Mouse (Mus musculus) heart, embryonic 14.5 days (tissue): ENCODE results near the gene Terb2. TPM values are rescaled to one million over a fixed set of nuclear protein-coding genes. Genes with fewer than 3 reads are reported as not detected.

Source experiments
- ATAC-seq: fragments of 200-750 bp; cut with Nextera tagmentation; 2 replicates; pipeline ENCODE4 v1.8.0; 2017; ENCODE audit warnings: low read depth, moderate TSS enrichment; ENCODE audit not compliant: insufficient number of reproducible peaks, insufficient read depth, low FRiP score
- H3K27ac ChIP-seq, 2 experiments: fragments of 200-500 bp in 1 of 2; fragments of 300-500 bp in 1 of 2; sonication (generic) in 1 of 2; replicated peaks in 1 of 2; 2 replicates each; pipeline ENCODE4 v1.5.1; 2012 to 2014; ENCODE audit warnings: low read depth in 2 of 2, low read length in 2 of 2, control low read depth in 1 of 2, mild to moderate bottlenecking in 1 of 2, mixed read lengths in 1 of 2; ENCODE audit not compliant: control insufficient read depth in 1 of 2, insufficient read depth in 1 of 2
- H3K27me3 ChIP-seq: fragments of 300-500 bp; sonication (generic); 2 replicates; pipeline ENCODE4 v1.6.1; 2014; ENCODE audit warnings: mild to moderate bottlenecking, low read length, control low read depth; ENCODE audit not compliant: control insufficient read depth, insufficient read depth
- H3K36me3 ChIP-seq: fragments of 300-500 bp; sonication (generic); 2 replicates; pipeline ENCODE4 v1.6.1; 2014; ENCODE audit warnings: mild to moderate bottlenecking, control low read depth, low read length, mixed read lengths; ENCODE audit not compliant: control insufficient read depth, insufficient read depth
- H3K4me1 ChIP-seq, 2 experiments: fragments of 200-500 bp in 1 of 2; fragments of 300-500 bp in 1 of 2; sonication (generic) in 1 of 2; 2 replicates each; pipeline ENCODE4 v1.6.1; 2012 to 2014; ENCODE audit warnings: low read length in 2 of 2, control low read depth in 1 of 2, mixed read lengths in 1 of 2; ENCODE audit not compliant: control insufficient read depth in 2 of 2, insufficient read depth in 2 of 2
- H3K4me2 ChIP-seq: fragments of 300-500 bp; sonication (generic); 2 replicates; pipeline ENCODE4 v1.6.1; 2014; ENCODE audit warnings: mild to moderate bottlenecking, low read length
- H3K4me3 ChIP-seq, 2 experiments: fragments of 200-500 bp in 1 of 2; fragments of 300-500 bp in 1 of 2; sonication (generic) in 1 of 2; 2 replicates each; pipeline ENCODE4 v1.5.1; 2012 to 2014; ENCODE audit warnings: low read length in 2 of 2, mild to moderate bottlenecking in 2 of 2, control low read depth in 1 of 2, low read depth in 1 of 2, moderate library complexity in 1 of 2; ENCODE audit not compliant: control insufficient read depth in 1 of 2, insufficient read depth in 1 of 2
- H3K9ac ChIP-seq: fragments of 300-500 bp; sonication (generic); 2 replicates; pipeline ENCODE4 v1.6.1; 2014; ENCODE audit warnings: mild to moderate bottlenecking, low read length
- H3K9me3 ChIP-seq: fragments of 300-500 bp; sonication (generic); 2 replicates; pipeline ENCODE4 v1.6.1; 2016; ENCODE audit warnings: low read length, control low read depth; ENCODE audit not compliant: control insufficient read depth
- WGBS: fragments of 180-500 bp; shearing (Covaris S2); extraction: QIAGEN DNeasy Blood & Tissue Kit; methylation state at CpG from one replicate; pipeline ENCODE4 v1.1.7; 2014; 5-methylcytosine and 5-hydroxymethylcytosine counted together
- polyA plus RNA-seq: library from polyadenylated mRNA; unstranded; fragments of >200 nt; fragmentation: Nextera tagmentation; extraction: Ambion mirVana; gene quantifications from 2 replicates; pipeline ENCODE4 v1.2.1, GENCODE M21; 2014

The Terb2 gene
- polyA plus RNA-seq, 1 experiment from 2014 or later = not detected

GRCm38 (mm10) chr2:122233759-122234557, 47.9 kb downstream of the Terb2 start:
- H3K9me3 ChIP-seq = no peaks in the 10 kb centered on the region
- peaks cover 4 to 6% of the 10 kb centered on the region in 2 experiments for H3K4me1 ChIP-seq
- H3K4me2 ChIP-seq = peak overlapping the region; percentile 86
- H3K27ac ChIP-seq = peak overlapping the region; percentile 77 to 83
- 7% methylated on average over 26 of the region's 26 CpGs for whole genome bisulfite sequencing
- ATAC-seq = no peak
- peak overlapping the region; percentile 78 for H3K9ac ChIP-seq
- H3K27me3 ChIP-seq = no peaks in the 10 kb centered on the region
- H3K36me3 ChIP-seq = no peaks in the 10 kb centered on the region
- H3K4me3 ChIP-seq = peak overlapping the region; percentile 56 to 88

DNA sequence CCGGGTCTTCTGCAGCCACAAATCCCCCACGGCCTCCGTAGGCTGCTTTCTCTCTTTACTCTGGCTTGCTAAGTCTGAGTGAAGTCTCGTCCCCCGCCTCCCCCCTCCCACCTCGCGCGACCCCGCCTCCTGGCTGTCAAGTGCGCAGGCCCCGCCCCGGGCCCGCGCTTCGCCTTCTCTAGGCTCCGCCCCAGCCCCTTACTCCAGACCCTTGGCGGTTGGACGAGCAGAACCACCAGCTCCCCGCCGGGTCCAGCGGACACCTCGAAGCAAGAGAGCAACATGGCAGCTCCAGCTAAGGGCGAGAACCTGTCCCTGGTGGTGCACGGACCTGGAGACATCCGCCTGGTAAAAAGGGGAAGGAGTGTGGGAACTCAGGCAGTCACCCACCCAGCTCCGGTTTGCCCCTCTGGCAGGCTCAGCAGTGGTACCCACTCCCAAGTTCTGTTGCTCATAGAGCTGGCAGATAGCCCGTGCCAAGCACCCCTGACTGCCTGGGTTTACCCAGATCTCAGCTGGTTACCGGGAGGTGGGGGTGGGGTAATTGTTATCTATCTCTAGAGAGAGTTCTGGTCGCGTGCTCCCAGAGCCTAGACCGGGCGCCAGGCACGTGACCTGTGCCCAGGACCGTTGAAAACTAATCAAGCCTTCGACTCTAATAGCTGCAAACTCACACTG, 48.7 kb downstream of the Terb2 start, which contains the start of gene Sord:
Gene Sord, plus strand, starts transcription at position 139 of the 678 bp plus-strand sequence.
- Histone ChIP-seq H3K36me3 (no peaks in the 10 kb centered on the region), H3K4me3 (peak within 1 kb of the TSS; percentile 56 to 88), H3K4me1 (peaks cover 4 to 6% of the 10 kb centered on the region in 2 experiments), H3K9ac (peak within 1 kb of the TSS; percentile 78), H3K9me3 (no peaks in the 10 kb centered on the region), H3K27ac (peak within 1 kb of the TSS; percentile 77 to 83), H3K27me3 (no peaks in the 10 kb centered on the region), H3K4me2 (peak within 1 kb of the TSS; percentile 86)
- WGBS = under 1% methylated on average over 35 of the region's 35 CpGs
- ATAC-seq = peak; percentile 92

DNA sequence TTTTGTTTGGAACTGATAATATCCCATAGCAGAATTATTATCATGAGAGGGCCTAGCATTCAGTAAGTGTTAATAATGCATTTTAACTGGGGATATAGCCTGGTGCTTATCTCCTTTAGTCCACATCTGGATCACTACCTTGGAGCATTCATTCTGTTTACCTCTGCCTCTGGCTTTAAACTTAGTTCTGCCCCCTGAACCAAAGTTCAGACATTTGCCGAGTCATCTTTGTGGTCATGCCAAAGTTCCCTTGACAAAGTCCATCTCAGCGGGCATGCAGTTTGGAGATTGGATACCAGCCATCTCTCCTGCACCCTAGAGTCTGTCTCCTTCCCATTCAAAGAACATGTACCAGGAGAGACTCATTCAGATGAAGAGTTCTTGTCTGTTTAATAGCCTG, 49.4 kb downstream of the Terb2 start:
- Histone ChIP-seq H3K36me3 (no peaks in the 10 kb centered on the region), H3K9me3 (no peaks in the 10 kb centered on the region), H3K4me1 (peaks cover 4 to 6% of the 10 kb centered on the region in 2 experiments), H3K4me2 (peak overlapping the region; percentile 86), H3K27ac (peak overlapping the region in 1 of 2 experiments; percentile 28; a peak in 1 of 4 replicates), H3K9ac (peak overlapping the region; percentile 78), H3K27me3 (no peaks in the 10 kb centered on the region), H3K4me3 (peak overlapping the region; percentile 56 to 88; a peak in 3 of 4 replicates)
- 72% methylated on average over 2 of the region's 2 CpGs for whole genome bisulfite sequencing
- no peak for ATAC-seq

GRCm38 (mm10) chr2:122236321-122236720, 50.2 kb downstream of the Terb2 start:
- Histone ChIP-seq H3K4me2 (0 out of 2 replicates have a peak overlapping the region, but pooled peaks have one; percentile 86), H3K9ac (no peak overlapping the region), H3K27me3 (no peaks in the 10 kb centered on the region), H3K4me1 (peaks cover 4 to 6% of the 10 kb centered on the region in 2 experiments), H3K36me3 (no peaks in the 10 kb centered on the region), H3K4me3 (no peak overlapping the region), H3K9me3 (no peaks in the 10 kb centered on the region), H3K27ac (0 out of 4 replicates have a peak overlapping the region, but pooled peaks of 1 of the 2 experiments have one; percentile 14)
- ATAC-seq = no peak

- H3K4me2 ChIP-seq = no peak overlapping the region
- peaks cover 4 to 6% of the 10 kb centered on the region in 2 experiments for H3K4me1 ChIP-seq
- H3K36me3 ChIP-seq = no peaks in the 10 kb centered on the region
- 69% methylated on average over 2 of the region's 2 CpGs for WGBS
- no peaks in the 10 kb centered on the region for H3K27me3 ChIP-seq
- no peak for ATAC-seq
- no peak overlapping the region for H3K9ac ChIP-seq
- no peak overlapping the region for H3K27ac ChIP-seq
- H3K9me3 ChIP-seq = no peaks in the 10 kb centered on the region
- no peak overlapping the region for H3K4me3 ChIP-seq
These were observed 51.9 kb downstream of the Terb2 start for GRCm38 (mm10) chr2:122237891-122238470.

GRCm38 (mm10) chr2:122240735-122241134, 54.7 kb downstream of the Terb2 start:
- H3K4me3 ChIP-seq = no peak overlapping the region
- no peaks in the 10 kb centered on the region for H3K27me3 ChIP-seq
- no peak overlapping the region for H3K9ac ChIP-seq
- H3K36me3 ChIP-seq = no peaks in the 10 kb centered on the region
- H3K9me3 ChIP-seq = no peaks in the 10 kb centered on the region
- H3K4me2 ChIP-seq = no peak overlapping the region
- ATAC-seq = no peak
- no peak overlapping the region for H3K27ac ChIP-seq
- peaks cover 3 to 6% of the 10 kb centered on the region in 2 experiments; a peak in 3 of 4 replicates for H3K4me1 ChIP-seq

GRCm38 (mm10) chr2:122241226-122241625, 55.2 kb downstream of the Terb2 start:
- H3K9me3 ChIP-seq = no peaks in the 10 kb centered on the region
- H3K9ac ChIP-seq = no peak overlapping the region
- no peaks in the 10 kb centered on the region for H3K36me3 ChIP-seq
- peaks cover 3 to 7% of the 10 kb centered on the region in 2 experiments; a peak in 3 of 4 replicates for H3K4me1 ChIP-seq
- no peaks in the 10 kb centered on the region for H3K27me3 ChIP-seq
- H3K27ac ChIP-seq = no peak overlapping the region
- no peak for ATAC-seq
- 80% methylated on average over 4 of the region's 4 CpGs for WGBS
- H3K4me3 ChIP-seq = no peak overlapping the region
- H3K4me2 ChIP-seq = no peak overlapping the region
